Mouse (Mus musculus) olfactory bulb, adult 2 months (tissue): ENCODE results near the gene Med25.

Source experiments
- CTCF ChIP-seq: fragments of 200-500 bp; IDR thresholded peaks from 2 replicates; pipeline ENCODE4 v1.5.1; 2012; ENCODE audit warnings: low read depth, mild to moderate bottlenecking, low read length, moderate library complexity; ENCODE audit not compliant: insufficient read depth
- POLR2A ChIP-seq: fragments of 200-500 bp; IDR thresholded peaks from 2 replicates; pipeline ENCODE4 v1.6.1; 2012; ENCODE audit warnings: mild to moderate bottlenecking, low read depth, low read length, moderate library complexity; ENCODE audit not compliant: insufficient read depth

GRCm38 (mm10) chr7:44839491-44840191 lies 52.9 kb downstream of the Med25 start:
- TF ChIP-seq CTCF, result no peak
- no peak for TF ChIP-seq POLR2A
